Mouse (Mus musculus): ENCODE results near the gene Borcs8. TPM values are rescaled to one million over a fixed set of nuclear protein-coding genes. Genes with fewer than 3 reads are reported as not detected.
A peak's percentile ranks its signal among the peaks of the same experiment; 100 is the strongest.

Gene Borcs8
- polyA plus RNA-seq, 1 experiment from 2014 or later, result 41.9 TPM

- 7% methylated on average over 43 of the region's 43 CpGs for WGBS
- H3K27me3 ChIP-seq (ENCODE audit: control insufficient read depth, insufficient read depth, low read length), result peaks cover 38% of the 10 kb centered on the region
- peak overlapping the region; percentile 5; the same call in 1 of the 2 replicates for H3K4me3 ChIP-seq (ENCODE audit: low read depth, low read length)
- no peaks in the 10 kb centered on the region; the same call in 1 of the 2 replicates for H3K36me3 ChIP-seq (ENCODE audit: control insufficient read depth, insufficient read depth, low read length)
- no peak for ATAC-seq (replicated peaks; ENCODE audit: low FRiP score)
- DNase-seq (ENCODE audit: low spot score), result no peak
- H3K4me1 ChIP-seq (replicated peaks; ENCODE audit: control insufficient read depth, insufficient read depth, low read length), result peaks cover 6% of the 10 kb centered on the region
- H3K9me3 ChIP-seq (ENCODE audit: control insufficient read depth, low read length), result no peaks in the 10 kb centered on the region
- H3K9ac ChIP-seq (ENCODE audit: low read length), result no peak overlapping the region
- no peak overlapping the region for H3K27ac ChIP-seq (ENCODE audit: low read depth, low read length)
- 0 out of 2 replicates have a peak overlapping the region, but pooled peaks have one; percentile 8 for H3K4me2 ChIP-seq (ENCODE audit: low read depth, low read length, severe bottlenecking)
These were observed 26.8 kb upstream of the Borcs8 start for GRCm38 (mm10) chr8:70112401-70113016.

GRCm38 (mm10) chr8:70114488-70114887 lies 24.8 kb upstream of the Borcs8 start:
- Histone ChIP-seq H3K4me2 (ENCODE audit: low read depth, low read length, severe bottlenecking) (no peak overlapping the region), H3K4me3 (ENCODE audit: low read depth, low read length) (no peak overlapping the region), H3K27me3 (ENCODE audit: control insufficient read depth, insufficient read depth, low read length) (peaks cover 41% of the 10 kb centered on the region), H3K27ac (ENCODE audit: low read depth, low read length) (no peak overlapping the region), H3K9ac (ENCODE audit: low read length) (no peak overlapping the region), H3K9me3 (ENCODE audit: control insufficient read depth, low read length) (no peaks in the 10 kb centered on the region), H3K36me3 (ENCODE audit: control insufficient read depth, insufficient read depth, low read length) (no peaks in the 10 kb centered on the region; the same call in 1 of the 2 replicates), H3K4me1 (replicated peaks; ENCODE audit: control insufficient read depth, insufficient read depth, low read length) (peaks cover 7% of the 10 kb centered on the region)
- 22% methylated on average over 6 of the region's 6 CpGs for WGBS
- DNase-seq (ENCODE audit: low spot score) (no peak), ATAC-seq (replicated peaks; ENCODE audit: low FRiP score) (no peak)

GRCm38 (mm10) chr8:70114892-70115291 lies 24.4 kb upstream of the Borcs8 start:
- WGBS, result 67% methylated on average over 13 of the region's 13 CpGs
- H3K4me1 ChIP-seq (replicated peaks; ENCODE audit: control insufficient read depth, insufficient read depth, low read length), result peaks cover 7% of the 10 kb centered on the region
- peaks cover 41% of the 10 kb centered on the region for H3K27me3 ChIP-seq (ENCODE audit: control insufficient read depth, insufficient read depth, low read length)
- no peak overlapping the region for H3K4me2 ChIP-seq (ENCODE audit: low read depth, low read length, severe bottlenecking)
- H3K9me3 ChIP-seq (ENCODE audit: control insufficient read depth, low read length), result no peaks in the 10 kb centered on the region
- H3K9ac ChIP-seq (ENCODE audit: low read length), result no peak overlapping the region
- no peak for DNase-seq (ENCODE audit: low spot score)
- H3K36me3 ChIP-seq (ENCODE audit: control insufficient read depth, insufficient read depth, low read length), result no peaks in the 10 kb centered on the region; the same call in 1 of the 2 replicates
- ATAC-seq (replicated peaks; ENCODE audit: low FRiP score), result no peak
- H3K27ac ChIP-seq (ENCODE audit: low read depth, low read length), result no peak overlapping the region
- H3K4me3 ChIP-seq (ENCODE audit: low read depth, low read length), result no peak overlapping the region

- Histone ChIP-seq H3K4me3 (ENCODE audit: low read depth, low read length) (no peak overlapping the region), H3K36me3 (ENCODE audit: control insufficient read depth, insufficient read depth, low read length) (no peaks in the 10 kb centered on the region), H3K27me3 (ENCODE audit: control insufficient read depth, insufficient read depth, low read length) (peaks cover 23% of the 10 kb centered on the region), H3K4me2 (ENCODE audit: low read depth, low read length, severe bottlenecking) (no peak overlapping the region), H3K9ac (ENCODE audit: low read length) (no peak overlapping the region), H3K27ac (ENCODE audit: low read depth, low read length) (no peak overlapping the region), H3K9me3 (ENCODE audit: control insufficient read depth, low read length) (no peaks in the 10 kb centered on the region), H3K4me1 (replicated peaks; ENCODE audit: control insufficient read depth, insufficient read depth, low read length) (peaks cover 4% of the 10 kb centered on the region; the same call in 1 of the 2 replicates)
- ATAC-seq (replicated peaks; ENCODE audit: low FRiP score), result no peak
- WGBS, result 5% methylated on average over 9 of the region's 9 CpGs
- DNase-seq (ENCODE audit: low spot score), result no peak
These were observed 21.7 kb upstream of the Borcs8 start for GRCm38 (mm10) chr8:70117611-70118010.

- Histone ChIP-seq H3K27me3 (ENCODE audit: control insufficient read depth, insufficient read depth, low read length) (peaks cover 9% of the 10 kb centered on the region), H3K4me2 (ENCODE audit: low read depth, low read length, severe bottlenecking) (peak overlapping the region; percentile 78), H3K9ac (ENCODE audit: low read length) (peak overlapping the region; percentile 73), H3K36me3 (ENCODE audit: control insufficient read depth, insufficient read depth, low read length) (no peaks in the 10 kb centered on the region), H3K4me1 (replicated peaks; ENCODE audit: control insufficient read depth, insufficient read depth, low read length) (peaks cover 2% of the 10 kb centered on the region; the same call in 1 of the 2 replicates), H3K27ac (ENCODE audit: low read depth, low read length) (peak overlapping the region; percentile 91), H3K4me3 (ENCODE audit: low read depth, low read length) (peak overlapping the region; percentile 53), H3K9me3 (ENCODE audit: control insufficient read depth, low read length) (no peaks in the 10 kb centered on the region)
- WGBS, result 5% methylated on average over 17 of the region's 17 CpGs
- peak; percentile 78 for DNase-seq (ENCODE audit: low spot score)
- peak; percentile 87 for ATAC-seq (replicated peaks; ENCODE audit: low FRiP score)
These were observed 20.3 kb upstream of the Borcs8 start for GRCm38 (mm10) chr8:70118726-70119700.

- peaks cover 3% of the 10 kb centered on the region; the same call in 1 of the 2 replicates for H3K27me3 ChIP-seq (ENCODE audit: control insufficient read depth, insufficient read depth, low read length)
- peak within 1 kb of the TSS; percentile 53 for H3K4me3 ChIP-seq (ENCODE audit: low read depth, low read length)
- H3K4me2 ChIP-seq (ENCODE audit: low read depth, low read length, severe bottlenecking), result peak within 1 kb of the TSS; percentile 78
- peak within 1 kb of the TSS; percentile 73 for H3K9ac ChIP-seq (ENCODE audit: low read length)
- H3K9me3 ChIP-seq (ENCODE audit: control insufficient read depth, low read length), result no peaks in the 10 kb centered on the region
- DNase-seq (ENCODE audit: low spot score), result peak; percentile 93
- ATAC-seq (replicated peaks; ENCODE audit: low FRiP score), result peak; percentile 76
- H3K27ac ChIP-seq (ENCODE audit: low read depth, low read length), result peak within 1 kb of the TSS; percentile 91
- H3K4me1 ChIP-seq (replicated peaks; ENCODE audit: control insufficient read depth, insufficient read depth, low read length), result peaks cover 2% of the 10 kb centered on the region; the same call in 1 of the 2 replicates
- 3% methylated on average over 19 of the region's 19 CpGs for WGBS
- H3K36me3 ChIP-seq (ENCODE audit: control insufficient read depth, insufficient read depth, low read length), result no peaks in the 10 kb centered on the region
These were observed 18.6 kb upstream of the Borcs8 start, which contains the start of gene Ncan for GRCm38 (mm10) chr8:70120667-70121066. TSS of gene Ncan (minus strand) at chr8:70120873.

GRCm38 (mm10) chr8:70122863-70123262 lies 16.4 kb upstream of the Borcs8 start:
- Histone ChIP-seq H3K9me3 (ENCODE audit: control insufficient read depth, low read length) (no peaks in the 10 kb centered on the region), H3K36me3 (ENCODE audit: control insufficient read depth, insufficient read depth, low read length) (no peaks in the 10 kb centered on the region), H3K9ac (ENCODE audit: low read length) (no peak overlapping the region), H3K27ac (ENCODE audit: low read depth, low read length) (no peak overlapping the region), H3K4me3 (ENCODE audit: low read depth, low read length) (no peak overlapping the region), H3K27me3 (ENCODE audit: control insufficient read depth, insufficient read depth, low read length) (peaks cover 2% of the 10 kb centered on the region; the same call in 1 of the 2 replicates), H3K4me2 (ENCODE audit: low read depth, low read length, severe bottlenecking) (no peak overlapping the region), H3K4me1 (replicated peaks; ENCODE audit: control insufficient read depth, insufficient read depth, low read length) (peaks cover 2% of the 10 kb centered on the region; the same call in 1 of the 2 replicates)
- no peak for DNase-seq (ENCODE audit: low spot score)
- 63% methylated on average over 2 of the region's 2 CpGs for WGBS
- no peak for ATAC-seq (replicated peaks; ENCODE audit: low FRiP score)

- no peak overlapping the region for H3K27ac ChIP-seq (ENCODE audit: low read depth, low read length)
- ATAC-seq (replicated peaks; ENCODE audit: low FRiP score) (no peak), DNase-seq (ENCODE audit: low spot score) (no peak)
- no peaks in the 10 kb centered on the region for H3K27me3 ChIP-seq (ENCODE audit: control insufficient read depth, insufficient read depth, low read length)
- H3K4me2 ChIP-seq (ENCODE audit: low read depth, low read length, severe bottlenecking), result no peak overlapping the region
- no peaks in the 10 kb centered on the region for H3K9me3 ChIP-seq (ENCODE audit: control insufficient read depth, low read length)
- no peaks in the 10 kb centered on the region for H3K36me3 ChIP-seq (ENCODE audit: control insufficient read depth, insufficient read depth, low read length)
- WGBS, result 61% methylated on average over 8 of the region's 8 CpGs
- H3K4me3 ChIP-seq (ENCODE audit: low read depth, low read length), result no peak overlapping the region
- H3K9ac ChIP-seq (ENCODE audit: low read length), result no peak overlapping the region
- H3K4me1 ChIP-seq (replicated peaks; ENCODE audit: control insufficient read depth, insufficient read depth, low read length), result no peaks in the 10 kb centered on the region
These were observed 14.3 kb upstream of the Borcs8 start for GRCm38 (mm10) chr8:70124992-70125391.

All from forebrain, embryonic 11.5 days (tissue).